In genomic region chr3:89867651-89868050, GRCm38 (mm10) we compare ENCODE assay signal across 11 mouse cellular contexts. TPM values are rescaled to one million over a fixed set of nuclear protein-coding genes. Genes with fewer than 3 reads are reported as not detected.
DNase-seq lines count a peak whose midpoint lies in the region; ATAC-seq and TF ChIP-seq lines count a peak whose summit lies in the region.
"Had no signal": no experiment of that assay in that cellular context is flagged by ENCODE, and none has a peak within 500 bp of the region (broad histone marks: within the 10 kb centered on the region; RNA-seq: fewer than 3 reads in every experiment).

No protein-coding gene starts in this region.

- ATAC-seq in forebrain, embryonic 12.5 days (ENCODE audit: low FRiP score): 0 out of 2 replicates have a peak, but pooled peaks have one; percentile 49
- ATAC-seq in midbrain, embryonic 14.5 days (ENCODE audit: low FRiP score, low TSS enrichment): no peak
- no peak for ATAC-seq in midbrain, embryonic 11.5 days (ENCODE audit: low FRiP score)
- peak; percentile 82 for ATAC-seq in forebrain, postnatal 0 days
- 0 out of 2 replicates have a peak, but pooled peaks have one; percentile 11 for ATAC-seq in stomach, embryonic 15.5 days (ENCODE audit: insufficient read depth, low FRiP score, low read depth)
- ATAC-seq in cerebellum, adult (ENCODE audit: insufficient number of reproducible peaks, low FRiP score, low TSS enrichment): no peak
- ATAC-seq: intestine, embryonic 16.5 days had no signal

- TF ChIP-seq CTCF in forebrain, postnatal 0 days (IDR thresholded peaks at IDR 0.05; ENCODE audit: low read depth): no peak

- peak overlapping the region; percentile 31; the same call in 1 of the 2 replicates for H3K27ac ChIP-seq in forebrain, embryonic 12.5 days
- no peak overlapping the region for H3K27ac ChIP-seq in forebrain, embryonic 10.5 days
- H3K27ac ChIP-seq in midbrain, embryonic 14.5 days (replicated peaks; ENCODE audit: low read depth, low read length): no peak overlapping the region
- no peak overlapping the region for H3K27ac ChIP-seq in midbrain, embryonic 11.5 days (ENCODE audit: low read depth, low read length)
- peak overlapping the region; percentile 40; the same call in 1 of the 2 replicates for H3K27ac ChIP-seq in forebrain, postnatal 0 days (ENCODE audit: low read depth, low read length)
- H3K27ac ChIP-seq in stomach, embryonic 15.5 days: peak overlapping the region; percentile 50

- no peak overlapping the region for H3K9ac ChIP-seq in forebrain, embryonic 12.5 days
- no peak overlapping the region for H3K9ac ChIP-seq in midbrain, embryonic 14.5 days (replicated peaks; ENCODE audit: low read length)
- no peak overlapping the region for H3K9ac ChIP-seq in midbrain, embryonic 11.5 days (ENCODE audit: low read length)
- H3K9ac ChIP-seq in forebrain, postnatal 0 days: no peak overlapping the region
- no peak overlapping the region for H3K9ac ChIP-seq in stomach, embryonic 15.5 days

- H3K4me3 ChIP-seq in forebrain, embryonic 12.5 days (replicated peaks): no peak overlapping the region
- no peak overlapping the region for H3K4me3 ChIP-seq in forebrain, embryonic 10.5 days
- no peak overlapping the region for H3K4me3 ChIP-seq in midbrain, embryonic 14.5 days (replicated peaks; ENCODE audit: low read depth, low read length)
- no peak overlapping the region for H3K4me3 ChIP-seq in midbrain, embryonic 11.5 days (ENCODE audit: low read depth, low read length)
- no peak overlapping the region for H3K4me3 ChIP-seq in forebrain, postnatal 0 days (ENCODE audit: low read depth, low read length)
- no peak overlapping the region for H3K4me3 ChIP-seq in stomach, embryonic 15.5 days (replicated peaks)
- H3K4me3 ChIP-seq: myocyte had no signal

- peaks cover 22% of the 10 kb centered on the region for H3K4me1 ChIP-seq in forebrain, embryonic 12.5 days
- peaks cover 24% of the 10 kb centered on the region for H3K4me1 ChIP-seq in forebrain, embryonic 10.5 days
- 0 out of 2 replicates have a peak, but pooled peaks cover 2% of the 10 kb centered on the region for H3K4me1 ChIP-seq in midbrain, embryonic 14.5 days (ENCODE audit: control insufficient read depth, insufficient read depth, low read length)
- no peaks in the 10 kb centered on the region for H3K4me1 ChIP-seq in midbrain, embryonic 11.5 days (ENCODE audit: control insufficient read depth, insufficient read depth, low read length)
- H3K4me1 ChIP-seq in forebrain, postnatal 0 days (ENCODE audit: insufficient read depth): peaks cover 7% of the 10 kb centered on the region; the same call in 1 of the 2 replicates
- H3K4me1 ChIP-seq in stomach, embryonic 15.5 days: peaks cover 41% of the 10 kb centered on the region

- H3K4me2 ChIP-seq in forebrain, embryonic 12.5 days: no peak overlapping the region
- no peak overlapping the region for H3K4me2 ChIP-seq in midbrain, embryonic 14.5 days (ENCODE audit: low read length)
- no peak overlapping the region for H3K4me2 ChIP-seq in midbrain, embryonic 11.5 days
- H3K4me2 ChIP-seq in forebrain, postnatal 0 days (ENCODE audit: low read depth): no peak overlapping the region
- H3K4me2 ChIP-seq in stomach, embryonic 15.5 days: no peak overlapping the region

- WGBS in forebrain, embryonic 12.5 days: 62% methylated on average over 4 of the region's 4 CpGs
- 73% methylated on average over 4 of the region's 4 CpGs for WGBS in forebrain, embryonic 10.5 days
- 53% methylated on average over 3 of the region's 4 CpGs for WGBS in midbrain, embryonic 14.5 days
- WGBS in midbrain, embryonic 11.5 days: 77% methylated on average over 4 of the region's 4 CpGs
- 30% methylated on average over 3 of the region's 4 CpGs for WGBS in forebrain, postnatal 0 days
- 68% methylated on average over 4 of the region's 4 CpGs for WGBS in stomach, embryonic 15.5 days

- no peak for DNase-seq in forebrain, embryonic 10.5 days (ENCODE audit: extremely low spot score, low spot score)
- peak; percentile 53 for DNase-seq in midbrain, embryonic 14.5 days
- no peak for DNase-seq in midbrain, embryonic 11.5 days (ENCODE audit: low spot score, missing footprints)
- peak; percentile 61 for DNase-seq in forebrain, postnatal 0 days
- DNase-seq in ovary, postnatal 10 days (ENCODE audit: low spot score): no peak

- H3K9me3 ChIP-seq in forebrain, embryonic 12.5 days: no peaks in the 10 kb centered on the region
- H3K9me3 ChIP-seq in forebrain, embryonic 10.5 days: peaks cover under 1% of the 10 kb centered on the region; the same call in 1 of the 2 replicates
- no peaks in the 10 kb centered on the region for H3K9me3 ChIP-seq in midbrain, embryonic 14.5 days (ENCODE audit: control insufficient read depth, low read length)
- no peaks in the 10 kb centered on the region for H3K9me3 ChIP-seq in midbrain, embryonic 11.5 days (ENCODE audit: control insufficient read depth, low read length)
- H3K9me3 ChIP-seq in forebrain, postnatal 0 days (ENCODE audit: low read length): no peaks in the 10 kb centered on the region
- H3K9me3 ChIP-seq in stomach, embryonic 15.5 days: no peaks in the 10 kb centered on the region
- H3K9me3 ChIP-seq: G1E had no signal

- H3K27me3 ChIP-seq in forebrain, embryonic 12.5 days: no peaks in the 10 kb centered on the region
- peaks cover 18% of the 10 kb centered on the region for H3K27me3 ChIP-seq in forebrain, embryonic 10.5 days (ENCODE audit: poor library complexity, severe bottlenecking)
- no peaks in the 10 kb centered on the region for H3K27me3 ChIP-seq in midbrain, embryonic 14.5 days (ENCODE audit: control insufficient read depth, insufficient read depth, low read length)
- 0 out of 2 replicates have a peak, but pooled peaks cover 2% of the 10 kb centered on the region for H3K27me3 ChIP-seq in midbrain, embryonic 11.5 days (ENCODE audit: control insufficient read depth, insufficient read depth, low read length)
- H3K27me3 ChIP-seq in forebrain, postnatal 0 days (ENCODE audit: insufficient read depth, low read length): no peaks in the 10 kb centered on the region
- H3K27me3 ChIP-seq in stomach, embryonic 15.5 days (replicated peaks): no peaks in the 10 kb centered on the region

- no peaks in the 10 kb centered on the region for H3K36me3 ChIP-seq in forebrain, embryonic 12.5 days (replicated peaks)
- H3K36me3 ChIP-seq in forebrain, embryonic 10.5 days (replicated peaks): no peaks in the 10 kb centered on the region
- no peaks in the 10 kb centered on the region for H3K36me3 ChIP-seq in midbrain, embryonic 14.5 days (ENCODE audit: control insufficient read depth, insufficient read depth, low read length)
- no peaks in the 10 kb centered on the region for H3K36me3 ChIP-seq in midbrain, embryonic 11.5 days (ENCODE audit: control insufficient read depth, insufficient read depth, low read length)
- no peaks in the 10 kb centered on the region for H3K36me3 ChIP-seq in forebrain, postnatal 0 days (ENCODE audit: insufficient read depth)
- no peaks in the 10 kb centered on the region for H3K36me3 ChIP-seq in stomach, embryonic 15.5 days
- H3K36me3 ChIP-seq: G1E had no signal

RNA-seq across cellular contexts. Expression of gene She, which starts 36.5 kb away (rescaled TPM):
- 1.7 and 1.8 TPM in 2 replicates for polyA plus RNA-seq in forebrain, embryonic 12.5 days (2016; fragmentation: Nextera tagmentation; extraction: Ambion mirVana)
- polyA plus RNA-seq in forebrain, embryonic 10.5 days (2016; fragmentation: Nextera tagmentation; extraction: Ambion mirVana): 2.3 TPM in 2 replicates
- 0.57 and 2.0 TPM in 2 replicates for polyA plus RNA-seq in midbrain, embryonic 14.5 days (2014; fragmentation: Nextera tagmentation; extraction: Ambion mirVana)
- polyA plus RNA-seq in midbrain, embryonic 11.5 days (2014; fragmentation: Nextera tagmentation; extraction: Ambion mirVana): 2.0 and 2.3 TPM in 2 replicates
- 1.8 and 2.1 TPM in 2 replicates for total RNA-seq in forebrain, postnatal 0 days (2014; rRNA removed)
- 0.65 and 0.86 TPM in 2 replicates for polyA plus RNA-seq in forebrain, postnatal 0 days (2015; fragmentation: Nextera tagmentation; extraction: Ambion mirVana)
- polyA plus RNA-seq in stomach, embryonic 15.5 days (2015; fragmentation: Nextera tagmentation; extraction: Ambion mirVana): 3.6 and 3.7 TPM in 2 replicates
- total RNA-seq: G1E had no signal
- polyA plus RNA-seq: G1E, myocyte had no signal

RNA-seq across cellular contexts. Expression of gene Il6ra, which starts 45.3 kb away (rescaled TPM):
- polyA plus RNA-seq in forebrain, embryonic 12.5 days (2016; fragmentation: Nextera tagmentation; extraction: Ambion mirVana): 0.29 and 0.42 TPM in 2 replicates
- 0.35 and 0.50 TPM in 2 replicates for polyA plus RNA-seq in forebrain, embryonic 10.5 days (2016; fragmentation: Nextera tagmentation; extraction: Ambion mirVana)
- polyA plus RNA-seq in midbrain, embryonic 14.5 days (2014; fragmentation: Nextera tagmentation; extraction: Ambion mirVana): 0.27 and 0.66 TPM in 2 replicates
- 0.36 and 0.45 TPM in 2 replicates for polyA plus RNA-seq in midbrain, embryonic 11.5 days (2014; fragmentation: Nextera tagmentation; extraction: Ambion mirVana)
- total RNA-seq in forebrain, postnatal 0 days (2014; rRNA removed): 1.1 and 1.7 TPM in 2 replicates
- polyA plus RNA-seq in forebrain, postnatal 0 days (2015; fragmentation: Nextera tagmentation; extraction: Ambion mirVana): 1.6 and 1.7 TPM in 2 replicates
- polyA plus RNA-seq in stomach, embryonic 15.5 days (2015; fragmentation: Nextera tagmentation; extraction: Ambion mirVana): 3.2 TPM in 2 replicates
- polyA plus RNA-seq: G1E had no signal

Comparison
In these comparisons a context has a peak if more than half of its experiments do, and no peak if none do; other contexts are left out.
1. H3K27ac ChIP-seq: peak in forebrain, embryonic 12.5 days (single experiment), forebrain, postnatal 0 days (single experiment) and stomach, embryonic 15.5 days (single experiment); none in forebrain, embryonic 10.5 days (single experiment), midbrain, embryonic 14.5 days (single experiment) and midbrain, embryonic 11.5 days (single experiment).
2. DNase-seq: peak in midbrain, embryonic 14.5 days (single experiment) and forebrain, postnatal 0 days (single experiment); none in forebrain, embryonic 10.5 days (single experiment), midbrain, embryonic 11.5 days (single experiment) and ovary, postnatal 10 days (single experiment).
3. ATAC-seq: peak in forebrain, embryonic 12.5 days (single experiment), forebrain, postnatal 0 days (single experiment) and stomach, embryonic 15.5 days (single experiment); none in midbrain, embryonic 14.5 days (single experiment), midbrain, embryonic 11.5 days (single experiment) and cerebellum, adult (single experiment).